Mouse (Mus musculus): ENCODE results near the gene Sept5.

- no peak for TF ChIP-seq CTCF (IDR thresholded peaks at IDR 0.05; ENCODE audit: low read depth)
- TF ChIP-seq EP300 (IDR thresholded peaks at IDR 0.05; ENCODE audit: low read depth): no peak
Observed at GRCm38 (mm10) chr16:18672027-18672426, 42.3 kb upstream of the Sept5 start.
